Mouse (Mus musculus) gastrocnemius, postnatal 14 days (tissue): Measurements from ENCODE around the gene Nbr1. TPM values are rescaled to one million over a fixed set of nuclear protein-coding genes. Genes with fewer than 3 reads are reported as not detected.
"Not testable (repeated sequence)": the region's sequence is repeated elsewhere in the genome, so short reads cannot be mapped to it uniquely, and the experiment has no call there.

ENCODE experiments used
- DNase-seq: peaks from one replicate; pipeline ENCODE4 v3.0.0; 2021; ENCODE audit warnings: mixed read lengths
- intact Hi-C: fragments of 180-260 bp; cut with DNase I; formaldehyde crosslinking; loops from one replicate; pipeline ENCODE4 v1.15.1; 2025; ENCODE audit warnings: low total_unique reads
- total RNA-seq, 2 experiments: library from RNA; stranded (reverse); gene quantifications; 2 replicates each; pipeline ENCODE4 v1.2.3; 2021

Nbr1 gene
- total RNA-seq, 2 experiments from 2014 or later: 66.3 to 69.0 TPM

DNA sequence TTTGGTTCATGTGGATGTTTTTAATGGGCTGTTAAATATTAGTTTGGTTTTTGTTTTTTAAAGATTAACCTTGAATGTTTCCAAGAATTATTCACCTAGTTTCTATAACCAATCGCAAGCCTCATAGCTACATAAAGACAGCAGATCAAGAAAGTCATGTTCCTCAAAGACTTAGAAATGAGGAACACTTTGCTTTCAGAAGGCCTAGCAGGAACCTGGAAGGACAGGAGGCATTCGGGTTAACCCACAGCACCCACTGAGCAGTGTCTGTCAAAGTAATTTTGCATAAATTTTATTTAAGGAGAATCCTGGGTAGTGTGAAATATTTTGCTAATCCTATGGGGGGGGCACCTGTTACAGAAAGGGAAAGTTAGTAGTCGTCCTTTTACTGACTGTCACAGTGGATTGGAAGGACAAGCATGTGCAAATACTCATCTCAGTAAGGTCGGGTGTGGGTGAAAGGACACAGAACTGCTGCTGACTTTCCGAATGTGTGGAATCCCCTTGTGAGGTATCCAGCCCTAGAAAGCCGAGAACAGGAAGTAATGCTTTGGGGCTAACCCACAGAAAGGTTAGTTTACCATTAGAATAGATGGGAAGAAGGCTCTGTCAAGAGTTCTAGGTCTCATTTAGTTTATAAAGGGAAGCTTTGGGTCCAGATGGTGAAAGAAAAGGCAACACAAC, 29.3 kb downstream of the Nbr1 start:
- intact Hi-C loops: no loop called here
- no peak for DNase-seq

GRCm38 (mm10) chr11:101582054-101583035, 30.4 kb downstream of the Nbr1 start, which contains the start of gene Tmem106a:
Gene Tmem106a (plus strand): TSS chr11:101582242.
- intact Hi-C loops: no loop called here
- DNase-seq: peak; percentile 60

DNA sequence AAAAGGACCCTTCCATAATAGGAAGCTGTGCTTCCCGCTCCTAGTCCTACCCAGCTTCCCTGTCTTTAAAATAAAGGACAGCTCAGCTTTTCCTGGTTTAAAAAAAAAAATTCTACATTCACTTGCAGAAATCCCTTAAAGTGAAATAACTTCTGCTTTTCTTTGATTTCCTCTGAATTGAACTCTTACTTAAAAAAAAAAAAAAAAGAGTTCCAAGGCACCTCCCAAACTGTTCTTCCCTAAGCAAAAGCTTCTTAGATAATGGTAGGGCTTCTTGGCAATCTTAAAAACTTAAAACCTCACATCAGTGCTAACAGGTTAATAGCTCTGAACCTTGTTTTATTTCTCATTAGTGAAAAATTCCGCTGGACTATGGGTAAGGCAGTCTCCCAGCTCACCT, 31.3 kb downstream of the Nbr1 start:
- no peak for DNase-seq
- intact Hi-C loops: no loop called here

DNA sequence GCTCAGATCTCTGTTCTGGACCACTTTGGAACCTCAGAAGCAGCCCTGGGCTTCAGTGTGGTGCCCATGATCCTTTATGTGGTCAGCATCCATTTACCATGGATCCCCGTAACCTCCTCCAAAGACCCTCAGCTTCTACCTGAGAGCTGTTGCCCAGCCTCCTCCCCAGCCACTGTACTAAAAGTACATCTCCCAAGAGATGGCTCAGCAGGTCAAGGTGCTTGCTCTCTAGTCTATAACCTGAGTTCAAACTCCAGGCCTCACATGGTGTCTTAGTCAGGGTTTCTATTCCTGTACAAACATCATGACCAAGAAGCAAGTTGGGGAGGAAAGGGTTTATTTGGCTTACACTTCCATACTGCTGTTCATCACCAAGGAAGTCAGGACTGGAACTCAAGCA, 33.1 kb downstream of the Nbr1 start:
- intact Hi-C loops, DNase-seq: not testable (repeated sequence)

DNA sequence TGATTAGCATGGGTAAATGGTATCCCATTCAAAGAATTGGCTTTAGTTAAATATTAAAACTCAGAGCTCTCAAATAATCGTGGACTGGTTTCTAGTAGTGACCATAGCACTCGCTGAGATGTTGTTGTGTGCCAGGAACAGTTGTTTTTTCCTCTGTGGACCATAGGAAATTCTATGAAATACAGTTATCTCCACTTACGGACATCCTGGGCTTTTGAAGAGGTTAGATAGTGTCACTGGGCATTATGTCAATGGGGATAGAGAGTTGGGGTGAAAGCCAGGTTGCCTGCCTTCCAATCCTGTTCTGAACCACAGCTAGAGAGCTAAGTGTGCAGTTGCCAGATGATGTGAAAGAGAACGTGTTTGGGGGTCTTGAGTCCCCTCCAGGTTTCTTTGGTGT, 33.9 kb downstream of the Nbr1 start:
- intact Hi-C loops: no loop called here
- no peak for DNase-seq

- DNase-seq: no peak
These were observed 35.7 kb downstream of the Nbr1 start for GRCm38 (mm10) chr11:101587676-101588075.

DNA sequence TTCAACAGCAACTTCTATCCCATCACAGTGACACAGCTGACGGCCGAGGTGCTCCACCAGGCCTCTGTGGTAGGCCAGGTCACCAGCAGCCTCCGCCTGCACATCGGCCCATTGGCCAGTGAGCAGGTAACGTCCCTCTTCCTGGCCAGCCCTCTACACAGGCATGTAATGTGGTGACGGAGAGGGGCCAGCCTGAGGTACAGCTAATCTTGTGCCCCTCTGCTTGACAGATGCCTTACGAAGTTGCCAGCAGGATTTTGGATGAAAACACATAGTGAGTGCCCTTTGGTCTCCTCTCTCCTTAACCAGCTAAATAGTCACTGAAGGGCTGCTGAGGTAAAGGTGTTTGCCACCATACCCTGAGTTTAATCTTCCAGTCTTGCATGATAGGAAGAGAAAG, 36.9 kb downstream of the Nbr1 start:
- intact Hi-C loops: no loop called here
- DNase-seq: no peak

More at GRCm38 (mm10) chr11:101587676-101588075, 35.7 kb downstream of the Nbr1 start:
- intact Hi-C loops: no loop called here

DNA sequence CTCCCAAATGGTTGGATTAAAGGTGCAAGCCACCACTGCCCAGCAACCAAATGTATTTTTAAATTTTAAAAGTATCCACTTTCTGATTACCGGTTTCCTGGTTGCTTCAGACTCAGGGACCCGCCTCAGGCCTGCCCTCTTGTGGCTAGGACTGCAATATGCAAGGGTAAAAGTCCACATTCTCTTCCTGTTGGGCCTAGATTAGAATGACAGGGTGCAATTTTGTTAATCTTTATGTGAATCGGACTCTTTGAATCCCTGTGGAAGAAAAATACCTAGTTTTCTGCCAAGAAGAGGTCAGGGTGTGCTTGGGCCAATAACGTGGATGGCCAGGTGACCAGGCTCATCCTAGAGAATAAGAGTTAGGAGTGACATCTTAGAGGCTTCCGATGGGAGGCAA, 37.5 kb downstream of the Nbr1 start:
- intact Hi-C loops: no loop called here
- DNase-seq: peak; percentile 27

GRCm38 (mm10) chr11:101589989-101590624, 38.2 kb downstream of the Nbr1 start:
- intact Hi-C loops: no loop called here
- DNase-seq: no peak

DNA sequence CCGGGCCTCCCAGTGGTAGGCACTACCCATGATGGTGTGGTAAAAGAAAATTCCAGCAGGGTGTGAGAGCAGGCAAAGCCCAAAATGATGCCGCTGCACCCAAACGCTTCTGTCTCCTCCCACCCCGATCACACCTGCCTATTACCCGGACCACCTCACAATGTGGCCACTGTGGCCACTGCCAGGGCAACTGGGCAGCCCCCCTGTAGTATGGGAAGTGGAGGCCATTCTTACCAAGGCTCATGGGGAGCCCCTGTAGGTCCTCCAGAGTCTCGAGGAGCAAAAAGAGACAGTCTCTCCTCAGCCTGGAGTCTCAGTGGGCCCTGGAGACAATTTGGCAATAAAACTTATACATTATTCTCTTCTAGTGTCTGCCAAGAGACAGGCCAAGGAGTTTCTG, 47.2 kb downstream of the Nbr1 start, which contains the start of gene Gm11634:
Gene Gm11634, minus strand, starts transcription at position 101 of the 400 bp plus-strand sequence.
- intact Hi-C loops: no loop called here
- DNase-seq: no peak

- intact Hi-C loops: no loop called here
- DNase-seq: peak; percentile 59
These were observed 50.5 kb downstream of the Nbr1 start for GRCm38 (mm10) chr11:101602491-101602890.

DNA sequence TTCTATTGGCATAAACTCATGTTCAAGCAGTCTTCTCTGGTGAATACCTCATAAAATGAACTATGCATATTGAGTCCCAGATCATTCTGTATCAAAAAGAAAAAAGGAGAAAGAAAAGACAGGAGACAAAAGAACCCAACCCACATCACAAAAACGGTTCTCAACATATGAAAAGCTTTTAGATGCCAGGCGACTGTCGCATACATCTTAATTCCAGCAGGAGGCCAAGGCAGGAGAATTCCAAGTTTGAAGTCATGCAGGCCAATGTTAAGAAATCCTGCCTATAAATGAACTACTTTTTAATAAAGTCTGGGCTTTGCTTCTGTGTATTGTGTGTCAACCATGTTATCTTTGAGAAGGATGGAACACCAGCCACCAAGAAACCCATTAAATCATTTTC, 52.2 kb downstream of the Nbr1 start:
- intact Hi-C loops: no loop called here
- DNase-seq: no peak

DNA sequence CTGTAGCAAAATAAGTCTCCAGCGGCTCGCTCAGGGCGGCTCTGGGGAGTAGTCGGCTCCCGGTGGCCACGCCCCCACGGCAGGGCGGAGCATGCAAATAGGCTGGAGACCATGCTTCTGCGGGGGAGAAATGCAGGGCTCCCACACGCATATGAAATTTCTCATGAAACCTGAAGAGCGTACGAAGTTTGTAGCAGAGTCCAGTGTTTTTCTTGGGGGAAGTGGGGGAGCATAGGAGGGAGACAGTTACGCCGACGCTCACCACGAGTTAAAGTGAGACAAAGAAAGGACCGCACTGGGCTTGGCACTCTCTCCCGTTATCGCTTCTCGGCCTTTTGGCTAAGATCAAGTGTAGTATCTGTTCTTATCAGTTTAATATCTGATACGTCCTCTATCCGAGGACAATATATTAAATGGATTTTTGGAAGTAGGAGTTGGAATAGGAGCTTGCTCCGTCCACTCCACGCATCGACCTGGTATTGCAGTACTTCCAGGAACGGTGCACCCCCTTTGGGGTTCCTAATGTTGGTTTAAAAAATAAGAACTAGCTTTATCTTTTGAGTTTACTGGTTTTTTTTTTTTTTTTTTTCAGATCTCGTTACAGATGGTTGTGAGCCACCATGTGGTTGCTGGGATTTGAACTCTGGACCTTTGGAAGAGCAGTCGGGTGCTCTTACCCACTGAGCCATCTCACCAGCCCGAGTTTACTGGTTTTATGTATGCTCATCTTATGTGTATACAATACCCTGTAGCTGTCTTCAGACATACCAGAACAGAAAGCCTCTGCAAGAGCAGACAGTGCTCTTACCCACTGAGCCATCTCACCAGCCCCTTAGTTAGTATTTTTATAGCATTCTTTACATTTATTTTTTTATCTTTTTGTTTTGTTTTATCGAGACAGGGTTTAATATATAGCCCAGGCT, 52.8 kb downstream of the Nbr1 start:
- intact Hi-C loops: not testable (repeated sequence)
- DNase-seq: peak; percentile 73

GRCm38 (mm10) chr11:101607134-101607533, 55.2 kb downstream of the Nbr1 start:
- DNase-seq, intact Hi-C loops: not testable (repeated sequence)

GRCm38 (mm10) chr11:101610445-101610844, 58.5 kb downstream of the Nbr1 start:
- no peak for DNase-seq
- intact Hi-C loops: no loop called here

- DNase-seq: no peak
These were observed 61.6 kb downstream of the Nbr1 start for GRCm38 (mm10) chr11:101613596-101613995.

GRCm38 (mm10) chr11:101614116-101614515, 62.2 kb downstream of the Nbr1 start:
- DNase-seq: no peak
- intact Hi-C loops: no loop called here

More at GRCm38 (mm10) chr11:101613596-101613995, 61.6 kb downstream of the Nbr1 start:
- intact Hi-C loops: no loop called here

- intact Hi-C loops: no loop called here
- no peak for DNase-seq
These were observed 63.4 kb downstream of the Nbr1 start for GRCm38 (mm10) chr11:101615380-101615779.

DNA sequence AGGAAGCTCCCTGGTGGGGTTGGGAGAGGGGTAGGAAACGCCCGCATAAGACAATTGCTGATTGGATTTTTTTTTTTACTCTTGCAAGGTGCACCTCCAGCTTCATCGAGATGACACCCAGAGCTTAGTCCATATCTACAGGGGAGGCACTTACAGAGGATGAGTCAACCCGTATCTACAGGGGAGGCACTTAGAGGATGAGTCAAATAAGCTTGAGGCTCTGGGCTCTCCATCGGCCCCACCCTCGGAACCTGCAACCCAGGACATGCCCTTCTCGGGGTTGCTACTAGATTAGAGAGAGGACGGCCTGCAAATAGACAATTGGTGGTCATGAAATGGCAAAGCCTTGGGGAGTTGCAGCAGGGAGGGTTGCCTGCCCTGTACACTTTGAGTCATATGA, 64.2 kb downstream of the Nbr1 start:
- intact Hi-C loops: no loop called here

More for the DNA sequence above, 64.2 kb downstream of the Nbr1 start:
- no peak for DNase-seq
